Mouse (Mus musculus): ENCODE results near the gene Acbd3. TPM values are rescaled to one million over a fixed set of nuclear protein-coding genes. Genes with fewer than 3 reads are reported as not detected.

Acbd3 gene
- polyA plus RNA-seq, 1 experiment, result 10.7 TPM

DNA sequence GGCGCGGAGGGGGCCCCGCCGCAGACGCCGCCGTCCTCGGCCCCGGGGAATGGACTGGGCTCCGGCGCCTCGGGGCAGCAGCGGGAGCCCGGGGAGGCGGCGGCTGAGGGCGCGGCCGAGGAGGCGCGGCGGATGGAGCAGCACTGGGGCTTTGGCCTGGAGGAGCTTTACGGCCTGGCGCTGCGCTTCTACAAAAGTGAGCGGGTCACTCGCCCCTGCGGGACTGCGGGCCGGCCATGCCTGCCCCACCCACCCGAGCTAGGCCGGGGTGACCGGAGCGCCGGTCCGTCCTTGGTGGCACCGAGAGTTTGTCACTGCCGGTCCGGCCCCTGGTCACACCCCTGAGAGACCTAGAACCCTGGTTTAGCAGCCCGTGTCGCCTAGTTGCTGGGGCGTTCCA lies 340 bp downstream of the Acbd3 start:
- Histone ChIP-seq H3K27me3 (ENCODE audit: control insufficient read depth, insufficient read depth, low read length) (no peaks in the 10 kb centered on the region), H3K36me3 (ENCODE audit: control insufficient read depth, insufficient read depth, low read length) (no peaks in the 10 kb centered on the region), H3K4me3 (ENCODE audit: low read depth, low read length) (peak overlapping the region; percentile 90), H3K27ac (ENCODE audit: insufficient read depth, low read depth, low read length) (peak overlapping the region; percentile 87), H3K4me1 (ENCODE audit: control insufficient read depth, insufficient read depth, insufficient read length, low read length) (peaks cover 4% of the 10 kb centered on the region; the same call in 1 of the 2 replicates)
- TF ChIP-seq POLR2A (IDR thresholded peaks at IDR 0.05; ENCODE audit: low read depth, low read length) (no peak; the same call in 1 of the 2 replicates), CTCF (IDR thresholded peaks at IDR 0.05; ENCODE audit: extremely low read depth, insufficient read length, insufficient replicate concordance, low read depth, low read length) (no peak)
- under 1% methylated on average over 42 of the region's 42 CpGs for WGBS

- Histone ChIP-seq H3K4me1 (ENCODE audit: control insufficient read depth, insufficient read depth, insufficient read length, low read length) (peaks cover 4% of the 10 kb centered on the region; the same call in 1 of the 2 replicates), H3K27ac (ENCODE audit: insufficient read depth, low read depth, low read length) (no peak overlapping the region), H3K4me3 (ENCODE audit: low read depth, low read length) (no peak overlapping the region), H3K27me3 (ENCODE audit: control insufficient read depth, insufficient read depth, low read length) (no peaks in the 10 kb centered on the region), H3K36me3 (ENCODE audit: control insufficient read depth, insufficient read depth, low read length) (peaks cover 5% of the 10 kb centered on the region)
- TF ChIP-seq POLR2A (IDR thresholded peaks at IDR 0.05; ENCODE audit: low read depth, low read length) (no peak), CTCF (IDR thresholded peaks at IDR 0.05; ENCODE audit: extremely low read depth, insufficient read length, insufficient replicate concordance, low read depth, low read length) (no peak)
- 47% methylated on average over 3 of the region's 3 CpGs for WGBS
Observed at GRCm38 (mm10) chr1:180729231-180729630, 3.4 kb downstream of the Acbd3 start.

- Histone ChIP-seq H3K4me1 (ENCODE audit: control insufficient read depth, insufficient read depth, insufficient read length, low read length) (no peaks in the 10 kb centered on the region), H3K27me3 (ENCODE audit: control insufficient read depth, insufficient read depth, low read length) (no peaks in the 10 kb centered on the region), H3K27ac (ENCODE audit: insufficient read depth, low read depth, low read length) (no peak overlapping the region), H3K36me3 (ENCODE audit: control insufficient read depth, insufficient read depth, low read length) (peaks cover 64% of the 10 kb centered on the region), H3K4me3 (ENCODE audit: low read depth, low read length) (no peak overlapping the region)
- TF ChIP-seq CTCF (IDR thresholded peaks at IDR 0.05; ENCODE audit: extremely low read depth, insufficient read length, insufficient replicate concordance, low read depth, low read length) (no peak), POLR2A (IDR thresholded peaks at IDR 0.05; ENCODE audit: low read depth, low read length) (no peak)
Observed at GRCm38 (mm10) chr1:180747827-180748226, 22.0 kb downstream of the Acbd3 start.

- Histone ChIP-seq H3K36me3 (ENCODE audit: control insufficient read depth, insufficient read depth, low read length) (peaks cover 46% of the 10 kb centered on the region), H3K27ac (ENCODE audit: insufficient read depth, low read depth, low read length) (no peak overlapping the region), H3K4me1 (ENCODE audit: control insufficient read depth, insufficient read depth, insufficient read length, low read length) (peaks cover 4% of the 10 kb centered on the region; the same call in 1 of the 2 replicates), H3K27me3 (ENCODE audit: control insufficient read depth, insufficient read depth, low read length) (no peaks in the 10 kb centered on the region), H3K4me3 (ENCODE audit: low read depth, low read length) (no peak overlapping the region)
- WGBS, result 77% methylated on average over 11 of the region's 11 CpGs
- TF ChIP-seq POLR2A (IDR thresholded peaks at IDR 0.05; ENCODE audit: low read depth, low read length), result no peak
- no peak for TF ChIP-seq CTCF (IDR thresholded peaks at IDR 0.05; ENCODE audit: extremely low read depth, insufficient read length, insufficient replicate concordance, low read depth, low read length)
Observed at GRCm38 (mm10) chr1:180752115-180752514, 26.3 kb downstream of the Acbd3 start.

GRCm38 (mm10) chr1:180754376-180754775 lies 28.5 kb downstream of the Acbd3 start:
- H3K27me3 ChIP-seq (ENCODE audit: control insufficient read depth, insufficient read depth, low read length), result no peaks in the 10 kb centered on the region
- TF ChIP-seq CTCF (IDR thresholded peaks at IDR 0.05; ENCODE audit: extremely low read depth, insufficient read length, insufficient replicate concordance, low read depth, low read length) (no peak), POLR2A (IDR thresholded peaks at IDR 0.05; ENCODE audit: low read depth, low read length) (no peak)
- 82% methylated on average over 8 of the region's 8 CpGs for WGBS
- no peak overlapping the region for H3K27ac ChIP-seq (ENCODE audit: insufficient read depth, low read depth, low read length)
- H3K4me3 ChIP-seq (ENCODE audit: low read depth, low read length), result no peak overlapping the region
- peaks cover 31% of the 10 kb centered on the region for H3K36me3 ChIP-seq (ENCODE audit: control insufficient read depth, insufficient read depth, low read length)
- H3K4me1 ChIP-seq (ENCODE audit: control insufficient read depth, insufficient read depth, insufficient read length, low read length), result peaks cover 17% of the 10 kb centered on the region; the same call in 1 of the 2 replicates

- Histone ChIP-seq H3K27ac (ENCODE audit: insufficient read depth, low read depth, low read length) (peak overlapping the region; percentile 86), H3K27me3 (ENCODE audit: control insufficient read depth, insufficient read depth, low read length) (no peaks in the 10 kb centered on the region)
Observed at GRCm38 (mm10) chr1:180756711-180757110, 30.9 kb downstream of the Acbd3 start.

GRCm38 (mm10) chr1:180757252-180757955 lies 31.6 kb downstream of the Acbd3 start:
- Histone ChIP-seq H3K4me1 (ENCODE audit: control insufficient read depth, insufficient read depth, insufficient read length, low read length) (peaks cover 28% of the 10 kb centered on the region), H3K27ac (ENCODE audit: insufficient read depth, low read depth, low read length) (peak overlapping the region; percentile 86), H3K36me3 (ENCODE audit: control insufficient read depth, insufficient read depth, low read length) (peaks cover 19% of the 10 kb centered on the region), H3K4me3 (ENCODE audit: low read depth, low read length) (no peak overlapping the region), H3K27me3 (ENCODE audit: control insufficient read depth, insufficient read depth, low read length) (no peaks in the 10 kb centered on the region)
- TF ChIP-seq CTCF (IDR thresholded peaks at IDR 0.05; ENCODE audit: extremely low read depth, insufficient read length, insufficient replicate concordance, low read depth, low read length) (peak; percentile 21; the same call in 1 of the 2 replicates), POLR2A (IDR thresholded peaks at IDR 0.05; ENCODE audit: low read depth, low read length) (no peak)
- 25% methylated on average over 3 of the region's 3 CpGs for WGBS

More at GRCm38 (mm10) chr1:180756711-180757110, 30.9 kb downstream of the Acbd3 start:
- H3K4me3 ChIP-seq (ENCODE audit: low read depth, low read length), result no peak overlapping the region
- TF ChIP-seq POLR2A (IDR thresholded peaks at IDR 0.05; ENCODE audit: low read depth, low read length), result no peak
- TF ChIP-seq CTCF (IDR thresholded peaks at IDR 0.05; ENCODE audit: extremely low read depth, insufficient read length, insufficient replicate concordance, low read depth, low read length), result no peak
- H3K4me1 ChIP-seq (ENCODE audit: control insufficient read depth, insufficient read depth, insufficient read length, low read length), result peaks cover 23% of the 10 kb centered on the region; the same call in 1 of the 2 replicates
- H3K36me3 ChIP-seq (ENCODE audit: control insufficient read depth, insufficient read depth, low read length), result peaks cover 25% of the 10 kb centered on the region
- WGBS, result 84% methylated on average over 2 of the region's 2 CpGs
